Mouse (Mus musculus) ES-Bruce4 (cell line): ENCODE data around the gene Borcs8. TPM values are rescaled to one million over a fixed set of nuclear protein-coding genes. Genes with fewer than 3 reads are reported as not detected.

Experiments
- H3K27ac ChIP-seq: 2 replicates; pipeline ENCODE4 v1.5.1; 2012; ENCODE audit warnings: low read length, inconsistent platforms; ENCODE audit not compliant: insufficient read depth
- H3K27me3 ChIP-seq: 2 replicates; pipeline ENCODE4 v1.6.1; 2012; ENCODE audit warnings: mild to moderate bottlenecking, low read length, inconsistent platforms; ENCODE audit not compliant: control insufficient read depth, poor library complexity, insufficient read depth, severe bottlenecking
- H3K36me3 ChIP-seq: 2 replicates; pipeline ENCODE4 v1.6.1; 2012; ENCODE audit warnings: inconsistent platforms, mild to moderate bottlenecking, low read length, moderate library complexity; ENCODE audit not compliant: control insufficient read depth, poor library complexity, insufficient read depth, severe bottlenecking
- H3K4me1 ChIP-seq: one replicate; pipeline ENCODE4 v1.8.1; 2011; ENCODE audit warnings: low read length; ENCODE audit not compliant: control insufficient read depth, insufficient read depth
- H3K4me3 ChIP-seq: 2 replicates; pipeline ENCODE4 v1.5.1; 2011; ENCODE audit warnings: low read depth, mild to moderate bottlenecking, low read length
- H3K9ac ChIP-seq: 2 replicates; pipeline ENCODE4 v1.6.1; 2012; ENCODE audit warnings: low read depth, mild to moderate bottlenecking, inconsistent platforms; ENCODE audit not compliant: poor library complexity, severe bottlenecking
- H3K9me3 ChIP-seq: replicated peaks from 2 replicates; pipeline ENCODE4 v1.6.1; 2012; ENCODE audit warnings: mild to moderate bottlenecking, low read length, inconsistent platforms; ENCODE audit not compliant: control insufficient read depth, poor library complexity, insufficient read depth, severe bottlenecking
- CTCF ChIP-seq: IDR thresholded peaks from one replicate; pipeline ENCODE4 v1.8.1; 2011; ENCODE audit warnings: low read depth, low read length
- EP300 ChIP-seq: IDR thresholded peaks from 2 replicates; pipeline ENCODE4 v1.6.1; 2011; ENCODE audit warnings: low read depth, low read length; ENCODE audit not compliant: insufficient read depth
- POLR2A ChIP-seq: IDR thresholded peaks from one replicate; pipeline ENCODE4 v1.8.1; 2011; ENCODE audit warnings: low read length; ENCODE audit not compliant: insufficient read depth
- polyA plus RNA-seq: library from polyadenylated mRNA; stranded (reverse); fragments of >200 nt; gene quantifications from 2 replicates; pipeline ENCODE4 v1.2.4, GENCODE M21; 2011; ENCODE audit warnings: low read depth; ENCODE audit not compliant: missing spikeins, insufficient read depth, insufficient read length

The Borcs8 gene
- polyA plus RNA-seq, 1 experiment, result 24.1 TPM

DNA sequence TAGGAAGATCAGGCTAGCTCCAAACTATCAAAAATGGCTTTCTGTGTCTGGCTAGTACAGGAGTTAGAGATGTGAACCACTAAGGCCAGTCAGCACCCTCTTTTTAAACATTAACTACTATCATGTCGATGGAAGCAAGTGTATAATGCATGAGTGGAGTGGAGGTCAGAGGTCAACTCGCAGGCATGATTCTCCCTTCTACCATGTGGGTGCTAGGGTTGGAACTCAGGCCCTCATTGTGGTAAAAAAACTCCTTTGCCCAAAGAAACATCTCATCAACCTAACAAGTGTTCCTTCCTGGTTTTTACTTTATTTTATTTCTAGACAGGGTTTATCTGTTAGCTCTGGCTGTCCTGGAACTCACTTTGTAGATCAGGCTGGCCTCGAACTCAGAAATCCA, 31.4 kb downstream of the Borcs8 start:
- Histone ChIP-seq H3K36me3 (no peaks in the 10 kb centered on the region), H3K9ac (no peak overlapping the region), H3K4me1 (peaks cover 2% of the 10 kb centered on the region), H3K27ac (no peak overlapping the region), H3K4me3 (no peak overlapping the region), H3K9me3 (no peaks in the 10 kb centered on the region), H3K27me3 (no peaks in the 10 kb centered on the region)
- TF ChIP-seq EP300, result no peak
- no peak for TF ChIP-seq POLR2A
- no peak for TF ChIP-seq CTCF

DNA sequence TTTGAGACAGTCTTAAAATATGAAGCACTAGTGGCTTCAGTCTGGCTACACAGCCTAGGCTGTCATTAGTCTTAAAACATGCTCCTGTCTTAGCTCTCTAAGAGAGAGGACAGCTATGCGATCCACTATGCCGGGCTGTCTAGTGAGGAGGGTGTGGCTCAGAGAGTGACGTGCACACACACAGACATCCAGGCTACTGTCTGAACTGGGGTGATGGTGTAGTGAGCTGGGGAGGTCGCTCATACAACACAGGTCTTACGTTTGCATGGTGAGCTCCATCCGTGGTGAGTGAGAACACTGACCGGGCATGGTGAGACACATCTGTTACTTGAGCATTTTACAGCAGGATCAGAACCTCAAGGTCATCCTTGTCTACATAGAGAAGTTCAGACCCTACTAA, 31.9 kb downstream of the Borcs8 start:
- no peaks in the 10 kb centered on the region for H3K9me3 ChIP-seq
- no peaks in the 10 kb centered on the region for H3K36me3 ChIP-seq
- no peaks in the 10 kb centered on the region for H3K27me3 ChIP-seq
- TF ChIP-seq EP300, result no peak
- no peak for TF ChIP-seq CTCF
- TF ChIP-seq POLR2A, result no peak
- H3K4me3 ChIP-seq, result no peak overlapping the region
- no peak overlapping the region for H3K27ac ChIP-seq
- H3K4me1 ChIP-seq, result peaks cover 2% of the 10 kb centered on the region
- H3K9ac ChIP-seq, result peak overlapping the region; percentile 11; the same call in 1 of the 2 replicates

DNA sequence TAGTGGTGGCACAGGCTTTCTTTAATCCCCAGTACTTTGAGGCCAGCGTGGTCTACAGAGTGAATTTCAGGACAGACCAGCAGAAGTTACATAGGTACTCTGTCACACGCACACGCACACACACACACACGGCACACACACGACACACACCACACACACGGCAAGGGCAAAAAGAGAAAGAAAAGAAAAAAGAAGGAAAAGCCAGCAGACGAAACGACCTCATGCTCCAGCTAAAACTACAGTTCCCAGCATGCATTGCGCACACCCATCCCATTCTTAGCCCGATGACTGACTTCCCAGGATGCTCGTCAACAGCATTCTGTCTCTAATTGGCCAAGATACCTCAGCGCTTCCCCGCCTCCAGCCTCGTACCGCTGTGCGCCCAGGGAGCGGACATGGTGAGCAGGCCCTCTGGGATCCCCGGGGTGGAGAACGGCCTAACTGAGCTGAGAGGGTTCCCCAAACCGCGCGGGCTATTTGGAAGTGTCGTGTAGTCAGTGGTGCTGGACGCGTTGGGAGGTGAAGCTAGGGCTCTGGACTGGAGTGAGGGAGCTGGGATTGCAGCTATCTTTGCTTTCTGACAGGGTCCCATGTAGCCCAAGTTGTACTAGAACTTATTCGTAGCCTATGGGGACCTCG, 32.9 kb downstream of the Borcs8 start, which contains the start of gene Tmem161a:
Gene Tmem161a (plus strand): TSS at position 314 of the 639 bp plus-strand sequence.
- Histone ChIP-seq H3K4me1 (peaks cover 2% of the 10 kb centered on the region), H3K9ac (peak within 1 kb of the TSS; percentile 60), H3K27ac (no peak within 1 kb of the TSS), H3K36me3 (no peaks in the 10 kb centered on the region; the same call in 1 of the 2 replicates), H3K27me3 (no peaks in the 10 kb centered on the region), H3K9me3 (no peaks in the 10 kb centered on the region), H3K4me3 (peak within 1 kb of the TSS; percentile 84)
- TF ChIP-seq POLR2A (peak; percentile 73), CTCF (no peak), EP300 (no peak)

DNA sequence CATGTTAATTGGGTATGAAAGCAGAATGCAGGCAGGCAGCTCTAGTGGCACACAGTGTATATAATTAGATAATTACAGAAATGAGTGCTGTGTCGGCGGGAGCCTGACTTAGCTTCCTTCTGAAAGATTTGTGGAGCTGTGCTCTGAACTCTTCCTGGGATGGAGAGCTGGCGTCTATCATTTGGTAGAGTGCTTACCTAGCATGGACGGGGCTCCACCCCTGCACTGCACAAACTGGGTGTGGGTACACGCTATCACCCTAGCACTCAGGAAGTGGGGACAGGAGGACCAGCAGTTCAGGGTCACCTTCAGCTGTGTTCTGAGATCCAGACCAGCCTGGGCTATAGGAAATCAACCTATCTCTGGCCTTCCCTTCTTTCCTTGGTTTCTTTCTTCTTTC, 34.0 kb downstream of the Borcs8 start:
- no peaks in the 10 kb centered on the region for H3K27me3 ChIP-seq
- TF ChIP-seq POLR2A, result no peak
- TF ChIP-seq CTCF, result no peak
- TF ChIP-seq EP300, result no peak
- no peak overlapping the region for H3K9ac ChIP-seq
- peaks cover 2% of the 10 kb centered on the region for H3K36me3 ChIP-seq
- H3K9me3 ChIP-seq, result no peaks in the 10 kb centered on the region
- no peak overlapping the region for H3K27ac ChIP-seq
- peaks cover 2% of the 10 kb centered on the region for H3K4me1 ChIP-seq
- no peak overlapping the region for H3K4me3 ChIP-seq

DNA sequence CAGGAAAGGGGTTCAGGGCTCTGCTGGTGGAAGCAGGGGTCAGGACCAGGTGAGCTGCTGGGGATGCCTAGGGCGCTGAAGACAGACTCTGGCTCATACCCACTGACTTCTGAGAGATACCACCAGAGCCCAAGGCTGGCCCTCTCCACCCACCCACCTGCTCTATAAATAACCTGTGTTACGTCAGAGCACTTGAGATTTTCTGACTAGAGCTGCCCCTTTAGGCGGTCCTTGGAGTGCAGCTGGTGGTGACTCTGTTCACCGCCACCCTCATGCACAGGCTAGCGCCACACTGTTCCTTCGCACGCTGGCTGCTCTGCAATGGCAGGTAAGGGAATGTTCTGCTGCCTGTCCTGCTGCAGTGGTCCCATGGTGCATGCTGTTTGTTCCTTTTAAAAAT, 34.8 kb downstream of the Borcs8 start:
- no peak for TF ChIP-seq EP300
- TF ChIP-seq CTCF, result no peak
- TF ChIP-seq POLR2A, result no peak
- H3K9me3 ChIP-seq, result no peaks in the 10 kb centered on the region
- H3K27ac ChIP-seq, result no peak overlapping the region
- peaks cover 2% of the 10 kb centered on the region for H3K4me1 ChIP-seq
- H3K4me3 ChIP-seq, result no peak overlapping the region
- H3K36me3 ChIP-seq, result peaks cover 2% of the 10 kb centered on the region
- H3K9ac ChIP-seq, result no peak overlapping the region
- no peaks in the 10 kb centered on the region for H3K27me3 ChIP-seq

DNA sequence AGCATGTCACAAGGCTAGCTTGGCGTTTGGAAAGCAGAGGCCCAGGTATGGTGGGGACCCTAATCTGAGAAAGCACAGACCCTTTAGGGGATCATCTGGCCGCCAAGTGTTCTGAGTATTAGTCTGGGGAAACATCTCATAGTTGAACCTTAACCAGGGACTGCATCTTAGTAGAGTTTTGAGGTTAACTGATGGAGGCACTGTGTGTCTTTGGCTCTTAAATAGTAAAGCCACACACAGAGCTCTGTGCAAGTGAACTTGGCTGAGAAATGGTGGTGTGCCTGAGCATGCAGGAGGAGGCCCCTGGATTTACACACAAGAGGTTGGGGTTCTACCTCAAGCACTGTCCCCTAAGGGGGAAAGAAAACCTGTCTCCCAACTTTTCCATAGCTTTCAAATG, 38.9 kb downstream of the Borcs8 start:
- Histone ChIP-seq H3K36me3 (peaks cover 2% of the 10 kb centered on the region), H3K4me3 (no peak overlapping the region), H3K9me3 (no peaks in the 10 kb centered on the region), H3K27ac (no peak overlapping the region), H3K27me3 (no peaks in the 10 kb centered on the region), H3K4me1 (peaks cover 3% of the 10 kb centered on the region), H3K9ac (no peak overlapping the region)
- TF ChIP-seq CTCF, result no peak
- TF ChIP-seq POLR2A, result no peak
- TF ChIP-seq EP300, result no peak
